Mouse (Mus musculus) macrophage (primary cell): ENCODE results near the gene Srm. TPM values are rescaled to one million over a fixed set of nuclear protein-coding genes. Genes with fewer than 3 reads are reported as not detected.

Source experiments
- H3K27ac ChIP-seq: fragments of 350-480 bp; formaldehyde crosslinking; 2 replicates; pipeline ENCODE4 v1.9.0; 2021
- H3K36me3 ChIP-seq: fragments of 350-480 bp; formaldehyde crosslinking; 2 replicates; pipeline ENCODE4 v1.9.0; 2021; ENCODE audit errors: inconsistent target
- H3K4me3 ChIP-seq: fragments of 350-480 bp; formaldehyde crosslinking; 2 replicates; pipeline ENCODE4 v1.9.0; 2021; ENCODE audit errors: inconsistent target
- H3K79me2 ChIP-seq: fragments of 350-480 bp; formaldehyde crosslinking; 2 replicates; pipeline ENCODE4 v1.9.0; 2021; ENCODE audit errors: inconsistent target
- WGBS: methylation state at CpG from one replicate; pipeline ENCODE4 v1.1.7; 2026; ENCODE audit warnings: inconsistent platforms; ENCODE audit not compliant: missing documents; 5-methylcytosine and 5-hydroxymethylcytosine counted together
- polyA plus RNA-seq: library from polyadenylated mRNA; stranded (reverse); fragments of 250-400 nt; gene quantifications from 3 replicates; pipeline ENCODE4 v1.2.4, GENCODE M21; 2018; ENCODE audit warnings: inconsistent platforms

Gene Srm
- polyA plus RNA-seq, 1 experiment from 2014 or later, result 15.5 TPM

GRCm38 (mm10) chr4:148609805-148610204, 18.5 kb downstream of the Srm start:
- 92% methylated on average over 5 of the region's 5 CpGs for WGBS
- H3K79me2 ChIP-seq, result no peaks in the 10 kb centered on the region
- peaks cover 17% of the 10 kb centered on the region for H3K36me3 ChIP-seq

DNA sequence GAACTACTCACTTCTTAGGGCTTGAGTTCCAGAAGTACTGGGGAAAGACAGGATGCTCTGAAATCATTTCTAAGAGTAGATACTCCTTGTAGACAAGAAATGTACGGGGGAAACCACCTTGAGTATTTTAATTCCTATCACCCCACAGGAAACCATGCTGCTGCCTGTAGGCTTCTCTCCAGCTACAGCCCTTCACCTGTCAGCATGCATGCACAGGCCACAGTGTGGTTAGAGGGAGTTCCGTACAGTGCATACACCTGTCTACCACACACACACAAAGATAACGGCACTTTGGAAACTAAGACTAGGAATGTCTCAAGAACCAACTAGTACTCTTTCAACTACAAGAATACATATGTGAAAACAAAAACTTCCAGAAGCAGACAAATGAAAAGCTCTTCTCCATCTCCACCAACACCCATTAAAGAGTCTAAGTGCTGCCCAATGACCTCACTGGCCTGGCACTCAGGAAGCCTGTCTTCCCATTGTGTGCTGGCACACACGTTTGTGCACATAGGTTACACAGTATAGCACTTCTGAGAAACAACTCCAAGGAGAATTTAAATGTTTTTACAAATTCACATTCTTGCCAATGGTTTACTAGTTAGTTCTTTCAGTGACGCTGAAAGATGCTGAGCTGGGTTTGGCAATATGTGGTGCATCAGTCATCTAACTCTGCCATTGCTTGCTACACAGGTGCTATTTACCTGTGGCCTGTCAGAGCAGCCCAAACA, 19.5 kb downstream of the Srm start:
- peaks cover 27% of the 10 kb centered on the region for H3K36me3 ChIP-seq
- no peak overlapping the region for H3K27ac ChIP-seq
- no peak overlapping the region for H3K4me3 ChIP-seq
- H3K79me2 ChIP-seq, result no peaks in the 10 kb centered on the region
- WGBS, result 53% methylated on average over 4 of the region's 5 CpGs

More at GRCm38 (mm10) chr4:148609805-148610204, 18.5 kb downstream of the Srm start:
- H3K27ac ChIP-seq, result no peak overlapping the region
- H3K4me3 ChIP-seq, result no peak overlapping the region

DNA sequence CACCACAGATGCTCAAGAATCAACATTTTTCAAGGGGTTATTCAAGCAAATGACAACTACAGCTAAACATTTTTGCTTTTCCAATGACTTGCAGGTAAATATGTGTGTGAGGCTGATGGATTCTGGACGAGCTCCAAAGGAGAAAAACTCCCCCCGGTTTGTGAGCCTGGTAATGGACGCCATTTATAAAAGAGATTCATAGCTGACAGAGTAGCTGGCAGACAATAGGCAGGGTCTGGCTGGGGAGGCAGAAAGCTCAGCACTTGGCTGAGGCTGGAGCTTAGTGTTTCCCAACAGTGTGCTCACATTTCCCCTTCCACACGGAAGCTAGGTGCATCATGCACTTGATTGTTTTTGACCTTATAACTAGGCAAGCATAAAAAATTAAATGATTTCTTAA, 21.3 kb downstream of the Srm start:
- peaks cover 34% of the 10 kb centered on the region for H3K36me3 ChIP-seq
- H3K79me2 ChIP-seq, result no peaks in the 10 kb centered on the region
- no peak overlapping the region for H3K4me3 ChIP-seq
- H3K27ac ChIP-seq, result no peak overlapping the region
- 81% methylated on average over 4 of the region's 4 CpGs for WGBS

DNA sequence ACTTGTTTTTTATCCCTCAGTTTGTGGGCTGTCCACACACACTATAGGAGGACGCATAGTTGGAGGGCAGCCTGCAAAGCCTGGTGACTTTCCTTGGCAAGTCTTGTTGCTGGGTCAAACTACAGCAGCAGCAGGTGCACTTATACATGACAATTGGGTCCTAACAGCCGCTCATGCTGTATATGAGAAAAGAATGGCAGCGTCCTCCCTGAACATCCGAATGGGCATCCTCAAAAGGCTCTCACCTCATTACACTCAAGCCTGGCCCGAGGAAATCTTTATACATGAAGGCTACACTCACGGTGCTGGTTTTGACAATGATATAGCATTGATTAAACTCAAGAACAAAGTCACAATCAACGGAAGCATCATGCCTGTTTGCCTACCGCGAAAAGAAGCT, 22.4 kb downstream of the Srm start:
- peaks cover 43% of the 10 kb centered on the region for H3K36me3 ChIP-seq
- WGBS, result 93% methylated on average over 9 of the region's 9 CpGs

GRCm38 (mm10) chr4:148619805-148620204, 28.5 kb downstream of the Srm start:
- WGBS, result 92% methylated on average over 1 of the region's 1 CpGs
- H3K27ac ChIP-seq, result no peak overlapping the region
- peaks cover 85% of the 10 kb centered on the region for H3K36me3 ChIP-seq
- H3K79me2 ChIP-seq, result peaks cover 69% of the 10 kb centered on the region
- H3K4me3 ChIP-seq, result no peak overlapping the region

More for the DNA sequence above, 22.4 kb downstream of the Srm start:
- Histone ChIP-seq H3K79me2 (peaks cover 8% of the 10 kb centered on the region; the same call in 1 of the 2 replicates), H3K27ac (no peak overlapping the region), H3K4me3 (no peak overlapping the region)

DNA sequence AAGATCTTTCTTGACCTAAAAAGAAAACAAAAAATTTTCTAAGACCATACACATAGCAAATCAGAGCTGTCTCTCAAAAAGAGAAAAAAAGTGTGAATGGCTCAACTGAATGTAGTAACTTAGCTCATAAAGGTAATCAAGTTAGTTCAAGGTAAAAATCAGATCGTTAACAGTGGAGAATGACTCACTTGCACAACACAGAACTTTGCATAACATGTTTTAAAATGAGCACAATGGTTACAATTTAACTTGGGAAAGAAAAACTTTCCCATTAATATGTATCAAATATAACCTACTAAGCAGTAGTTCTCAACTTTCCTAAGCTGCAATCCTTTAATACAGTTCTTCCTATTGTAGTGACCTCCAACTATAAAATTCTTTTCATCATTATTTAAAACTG, 29.4 kb downstream of the Srm start:
- Histone ChIP-seq H3K4me3 (no peak overlapping the region), H3K79me2 (peaks cover 78% of the 10 kb centered on the region), H3K36me3 (peaks cover 76% of the 10 kb centered on the region), H3K27ac (no peak overlapping the region)
- 100% methylated on average over 1 of the region's 1 CpGs for WGBS

DNA sequence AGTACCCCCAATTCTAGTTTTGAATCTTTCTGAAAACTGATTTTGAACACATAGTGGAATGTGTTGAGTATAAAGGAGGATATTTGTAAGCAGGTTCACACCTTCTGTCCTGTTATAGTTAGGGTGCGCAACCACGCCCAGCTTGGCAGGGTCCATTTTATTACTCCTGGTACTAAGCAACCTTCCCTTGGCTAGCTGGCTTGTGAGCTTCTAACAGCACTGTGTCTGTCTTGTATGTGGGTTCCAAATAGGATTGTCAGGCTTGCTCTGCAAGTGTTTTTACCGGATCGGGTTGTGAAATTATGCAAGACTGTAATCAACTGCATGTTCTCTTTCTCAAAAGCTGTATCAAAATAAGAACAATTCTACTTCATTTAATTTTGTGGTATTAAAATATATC, 31.2 kb downstream of the Srm start:
- H3K27ac ChIP-seq, result no peak overlapping the region
- peaks cover 67% of the 10 kb centered on the region for H3K36me3 ChIP-seq
- H3K79me2 ChIP-seq, result peaks cover 84% of the 10 kb centered on the region
- 98% methylated on average over 4 of the region's 4 CpGs for WGBS
- H3K4me3 ChIP-seq, result no peak overlapping the region

DNA sequence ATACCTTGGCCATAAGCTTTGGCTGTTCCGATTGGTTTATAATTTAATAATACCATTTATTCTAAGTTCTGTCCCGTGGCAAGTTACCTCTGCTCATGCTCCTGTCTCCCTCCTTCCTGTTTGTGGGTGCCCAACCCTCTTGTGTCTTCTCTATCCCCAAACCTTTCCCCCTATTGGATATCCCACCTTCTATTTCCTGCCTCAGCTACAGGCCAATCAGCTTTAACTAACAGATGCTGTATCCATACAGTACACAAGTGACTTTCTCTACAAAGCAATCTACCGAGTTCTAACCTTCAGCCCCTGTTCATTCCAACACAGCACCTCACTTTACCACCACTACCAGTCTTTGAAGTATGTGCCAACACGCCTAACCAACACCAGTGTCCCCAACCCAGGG, 32.3 kb downstream of the Srm start:
- Histone ChIP-seq H3K36me3 (peaks cover 60% of the 10 kb centered on the region), H3K4me3 (no peak overlapping the region), H3K27ac (no peak overlapping the region), H3K79me2 (peaks cover 77% of the 10 kb centered on the region)
- 66% methylated on average over 4 of the region's 4 CpGs for WGBS

DNA sequence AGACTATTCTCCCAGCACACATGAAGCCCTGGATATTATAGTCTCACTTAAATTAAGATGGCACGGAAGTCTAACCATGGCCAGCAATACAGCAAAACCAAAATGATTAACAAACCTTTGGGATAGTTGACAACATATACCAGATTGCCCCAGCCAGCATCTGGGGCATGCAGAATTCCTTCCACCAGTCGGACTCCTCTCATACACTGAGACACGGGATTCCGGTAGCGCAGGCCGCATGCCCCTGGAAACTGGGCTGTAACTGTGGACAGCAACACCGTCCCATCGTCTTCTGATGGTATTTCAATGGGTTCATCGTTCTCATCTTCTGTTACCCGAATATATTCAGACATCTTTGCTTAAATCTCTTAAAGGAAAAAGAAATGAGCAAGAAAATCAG, 33.7 kb downstream of the Srm start:
- Histone ChIP-seq H3K27ac (no peak overlapping the region), H3K4me3 (peak overlapping the region; percentile 69), H3K79me2 (peaks cover 63% of the 10 kb centered on the region), H3K36me3 (peaks cover 46% of the 10 kb centered on the region)
- 91% methylated on average over 10 of the region's 10 CpGs for WGBS

- Histone ChIP-seq H3K27ac (peak overlapping the region; percentile 85), H3K4me3 (peak overlapping the region; percentile 69), H3K36me3 (peaks cover 36% of the 10 kb centered on the region; the same call in 1 of the 2 replicates), H3K79me2 (peaks cover 54% of the 10 kb centered on the region)
- WGBS, result 1% methylated on average over 57 of the region's 57 CpGs
These were observed 34.7 kb downstream of the Srm start for GRCm38 (mm10) chr4:148625756-148626622.

DNA sequence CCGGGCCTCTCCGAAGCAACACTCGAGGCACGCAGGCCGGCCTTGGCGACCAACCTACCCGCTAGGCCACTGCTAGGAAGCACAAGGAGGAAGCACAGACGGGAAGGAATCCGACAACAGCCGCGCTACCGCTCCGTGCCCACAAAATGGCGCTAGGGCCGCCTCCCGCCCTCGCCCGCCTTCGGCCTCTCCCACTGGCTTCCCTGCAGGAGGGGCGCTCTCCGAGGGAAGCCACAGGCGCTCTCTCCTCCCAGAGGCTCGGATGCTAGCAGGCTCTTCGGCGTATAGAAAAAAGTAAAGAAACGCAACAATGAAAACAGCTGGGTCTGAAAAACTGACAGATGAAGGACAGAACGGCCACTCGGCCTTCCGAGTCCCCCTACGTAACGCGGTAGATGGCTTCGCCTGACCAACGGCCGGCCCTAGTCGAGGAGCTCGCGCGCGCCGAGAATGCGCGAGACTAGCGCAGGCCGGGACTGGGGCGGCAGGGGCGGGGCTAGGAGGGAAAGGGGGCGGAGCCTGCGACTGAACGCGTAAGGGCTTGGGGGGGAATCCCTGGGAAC, 35.4 kb downstream of the Srm start, which contains the start of gene Tardbp:
Gene Tardbp, minus strand, starts transcription at position 397 of the 563 bp plus-strand sequence.
- H3K36me3 ChIP-seq, result peaks cover 29% of the 10 kb centered on the region; the same call in 1 of the 2 replicates
- H3K27ac ChIP-seq, result peak within 1 kb of the TSS; percentile 85
- 1% methylated on average over 50 of the region's 51 CpGs for WGBS
- peaks cover 46% of the 10 kb centered on the region for H3K79me2 ChIP-seq
- peak within 1 kb of the TSS; percentile 69 for H3K4me3 ChIP-seq

- Histone ChIP-seq H3K27ac (peak overlapping the region; percentile 85; the same call in 1 of the 2 replicates), H3K36me3 (peaks cover 25% of the 10 kb centered on the region; the same call in 1 of the 2 replicates), H3K4me3 (peak overlapping the region; percentile 69; the same call in 1 of the 2 replicates), H3K79me2 (peaks cover 41% of the 10 kb centered on the region)
- 67% methylated on average over 3 of the region's 3 CpGs for WGBS
These were observed 35.9 kb downstream of the Srm start for GRCm38 (mm10) chr4:148627246-148627645.

DNA sequence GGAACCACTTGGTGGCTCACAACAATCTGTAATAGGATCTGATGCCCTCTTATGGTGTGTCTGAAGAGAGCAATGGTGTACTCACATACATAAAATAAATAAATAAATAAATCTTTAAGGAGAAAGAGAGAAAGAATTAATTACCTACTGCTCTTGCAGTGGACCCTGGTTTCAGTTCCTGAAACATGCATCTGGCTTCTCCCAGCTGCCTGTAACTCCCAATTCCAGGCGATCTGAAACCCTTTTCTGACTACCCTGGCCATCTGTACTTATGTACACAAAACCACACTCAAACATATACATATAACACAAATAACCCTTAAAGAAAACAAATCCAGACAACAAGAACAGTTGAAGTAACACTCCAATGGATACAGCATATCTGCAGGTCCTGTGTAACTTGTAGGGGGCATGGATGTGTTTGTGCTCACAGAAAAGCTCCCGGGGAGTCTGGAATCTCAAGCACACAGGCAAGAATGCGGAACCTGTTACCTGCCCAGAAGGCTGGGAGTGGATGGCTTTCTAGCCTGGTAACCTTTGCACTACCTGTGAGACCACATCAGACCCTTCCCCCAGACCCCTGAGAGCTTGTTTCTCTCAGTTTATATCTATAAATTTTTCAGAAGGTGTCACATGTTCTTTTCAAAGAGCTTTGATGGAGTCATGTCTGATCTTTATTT, 40.9 kb downstream of the Srm start:
- H3K36me3 ChIP-seq, result no peaks in the 10 kb centered on the region
- H3K4me3 ChIP-seq, result no peak overlapping the region

DNA sequence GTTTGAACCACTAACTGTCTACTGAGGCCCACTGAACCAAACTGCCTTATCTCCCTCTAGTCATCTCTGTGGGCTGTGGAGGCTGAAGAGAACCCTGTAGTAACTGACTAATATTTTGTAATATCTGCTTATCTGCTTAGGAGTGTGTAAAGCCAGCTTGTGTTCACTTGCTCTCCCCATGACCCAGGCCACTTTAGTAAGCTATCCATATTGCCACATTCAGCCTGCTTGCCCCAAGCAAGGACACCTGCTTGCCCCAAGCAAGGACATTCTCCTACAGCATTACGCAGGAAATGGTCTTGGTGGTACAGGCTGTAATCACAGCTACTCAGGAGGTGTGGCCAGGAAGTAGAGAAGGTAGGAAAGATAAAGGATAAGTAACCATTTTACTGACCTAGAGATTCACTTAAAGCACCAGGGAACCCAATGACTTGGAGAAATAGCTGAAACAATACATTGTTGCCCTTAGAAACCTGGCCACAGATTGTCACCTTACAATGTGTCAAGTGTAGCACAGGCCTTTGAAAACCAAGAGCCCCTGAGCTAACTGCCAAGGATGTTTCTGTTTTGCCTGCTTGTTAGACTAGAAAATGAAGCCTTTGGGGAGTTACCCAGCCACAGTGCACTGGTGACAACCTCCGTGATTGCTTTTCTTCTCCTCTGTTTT, 42.2 kb downstream of the Srm start:
- WGBS, result 63% methylated on average over 2 of the region's 2 CpGs
- H3K27ac ChIP-seq, result no peak overlapping the region
- no peaks in the 10 kb centered on the region for H3K36me3 ChIP-seq
- H3K4me3 ChIP-seq, result no peak overlapping the region
- no peaks in the 10 kb centered on the region for H3K79me2 ChIP-seq

More for the DNA sequence above, 40.9 kb downstream of the Srm start:
- 63% methylated on average over 3 of the region's 3 CpGs for WGBS
- Histone ChIP-seq H3K79me2 (no peaks in the 10 kb centered on the region), H3K27ac (no peak overlapping the region)
